Mouse (Mus musculus) testis, adult 2 months (tissue): Measurements from ENCODE around the gene Plekhb1. TPM values are rescaled to one million over a fixed set of nuclear protein-coding genes. Genes with fewer than 3 reads are reported as not detected.

Source experiments
- H3K27ac ChIP-seq: fragments of 200-500 bp; 2 replicates; pipeline ENCODE4 v1.5.1; 2012; ENCODE audit warnings: low read depth, low read length; ENCODE audit not compliant: control insufficient read depth, insufficient read depth
- H3K27me3 ChIP-seq: fragments of 200-500 bp; 2 replicates; pipeline ENCODE4 v1.6.1; 2012; ENCODE audit warnings: mild to moderate bottlenecking, low read length, moderate library complexity; ENCODE audit not compliant: control insufficient read depth, insufficient read depth
- H3K36me3 ChIP-seq: fragments of 200-500 bp; 2 replicates; pipeline ENCODE4 v1.6.1; 2012; ENCODE audit warnings: mild to moderate bottlenecking, low read length; ENCODE audit not compliant: control insufficient read depth, insufficient read depth
- H3K4me1 ChIP-seq: fragments of 200-500 bp; 2 replicates; pipeline ENCODE4 v1.6.1; 2012; ENCODE audit warnings: low read length; ENCODE audit not compliant: control insufficient read depth, insufficient read depth
- H3K4me3 ChIP-seq: fragments of 200-500 bp; 2 replicates; pipeline ENCODE4 v1.5.1; 2012; ENCODE audit warnings: low read depth, mild to moderate bottlenecking, low read length, moderate library complexity, mixed read lengths; ENCODE audit not compliant: control insufficient read depth
- CTCF ChIP-seq: fragments of 200-500 bp; IDR thresholded peaks from 2 replicates; pipeline ENCODE4 v1.5.1; 2012; ENCODE audit warnings: low read depth, mild to moderate bottlenecking, inconsistent platforms, low read length, moderate library complexity; ENCODE audit not compliant: control insufficient read depth, insufficient read depth, insufficient replicate concordance
- POLR2A ChIP-seq: fragments of 200-500 bp; IDR thresholded peaks from 2 replicates; pipeline ENCODE4 v1.6.1; 2012; ENCODE audit warnings: low read depth, mild to moderate bottlenecking, inconsistent platforms, low read length, moderate library complexity; ENCODE audit not compliant: control insufficient read depth
- polyA plus RNA-seq: library from polyadenylated mRNA; depleted of rRNA; stranded (reverse); fragments of >200 nt; gene quantifications from 2 replicates; pipeline ENCODE4 v1.2.3, GENCODE M21; 2012

Plekhb1 gene
- polyA plus RNA-seq, 1 experiment = 4.1 TPM

DNA sequence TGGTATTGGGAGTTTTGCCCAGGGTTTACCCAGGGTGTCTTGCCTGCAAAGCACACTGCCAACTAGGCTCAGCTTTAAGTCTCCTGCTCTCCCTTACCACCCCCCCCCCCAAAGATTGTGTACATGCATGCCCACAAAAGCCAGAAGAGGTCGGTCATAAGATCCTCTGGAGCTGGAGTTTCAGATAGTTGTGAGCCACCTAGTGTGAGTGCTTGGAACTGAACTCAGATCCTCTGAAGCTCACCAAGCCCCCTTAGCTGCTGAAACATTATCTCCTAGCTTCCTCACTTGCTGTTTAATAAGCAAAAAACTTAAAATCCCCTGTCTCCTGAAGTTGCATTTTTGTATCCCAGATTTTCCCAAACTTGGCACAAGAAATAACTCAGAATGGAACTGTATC is 24.6 kb downstream of the Plekhb1 start:
- H3K4me3 ChIP-seq = no peak overlapping the region
- no peaks in the 10 kb centered on the region for H3K36me3 ChIP-seq
- no peaks in the 10 kb centered on the region for H3K27me3 ChIP-seq
- TF ChIP-seq CTCF = no peak
- no peak for TF ChIP-seq POLR2A
- no peak overlapping the region for H3K27ac ChIP-seq
- no peaks in the 10 kb centered on the region for H3K4me1 ChIP-seq

DNA sequence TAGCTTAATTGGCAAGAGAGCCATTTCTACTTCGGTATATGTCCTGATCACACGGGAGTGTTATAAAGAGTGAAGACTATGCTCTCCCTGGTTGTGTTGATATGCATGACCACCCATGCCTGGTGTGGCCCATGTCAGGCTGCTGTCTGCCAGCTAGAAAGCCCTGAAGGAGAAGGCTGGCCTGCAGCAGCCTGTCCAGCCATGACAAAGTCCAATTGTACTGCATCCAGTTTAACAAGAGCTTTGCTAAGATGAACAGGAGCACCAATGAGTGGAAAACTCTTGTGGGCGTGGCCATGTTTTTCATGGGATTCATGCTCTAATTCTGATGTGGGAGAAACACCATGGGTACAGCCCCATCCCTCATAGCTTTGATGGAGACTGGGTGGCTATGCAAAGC is 37.7 kb downstream of the Plekhb1 start:
- Histone ChIP-seq H3K4me3 (no peak overlapping the region), H3K4me1 (no peaks in the 10 kb centered on the region), H3K27me3 (no peaks in the 10 kb centered on the region), H3K36me3 (no peaks in the 10 kb centered on the region), H3K27ac (no peak overlapping the region)
- no peak for TF ChIP-seq POLR2A
- no peak for TF ChIP-seq CTCF

DNA sequence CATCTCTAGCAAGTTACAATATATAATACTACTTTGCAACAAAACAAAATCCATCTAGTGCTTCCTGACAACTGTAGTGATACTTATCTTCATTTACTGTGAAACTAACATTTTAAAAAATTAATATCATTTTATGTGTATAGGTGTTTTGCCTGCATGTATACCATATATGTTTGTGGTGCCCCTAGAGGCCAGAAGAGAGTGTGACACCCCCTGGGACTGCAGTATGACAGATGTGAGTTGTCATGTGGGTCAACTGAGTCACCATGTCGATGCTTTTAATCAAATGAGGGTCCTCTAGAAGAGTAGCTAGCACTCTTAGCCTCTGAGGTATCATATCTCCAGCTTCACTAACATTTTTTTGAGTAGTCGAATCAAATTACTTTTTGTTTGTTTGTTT is 39.9 kb downstream of the Plekhb1 start:
- Histone ChIP-seq H3K4me1 (no peaks in the 10 kb centered on the region), H3K27ac (no peak overlapping the region), H3K27me3 (no peaks in the 10 kb centered on the region), H3K4me3 (no peak overlapping the region), H3K36me3 (no peaks in the 10 kb centered on the region)
- TF ChIP-seq CTCF (no peak), POLR2A (no peak)

DNA sequence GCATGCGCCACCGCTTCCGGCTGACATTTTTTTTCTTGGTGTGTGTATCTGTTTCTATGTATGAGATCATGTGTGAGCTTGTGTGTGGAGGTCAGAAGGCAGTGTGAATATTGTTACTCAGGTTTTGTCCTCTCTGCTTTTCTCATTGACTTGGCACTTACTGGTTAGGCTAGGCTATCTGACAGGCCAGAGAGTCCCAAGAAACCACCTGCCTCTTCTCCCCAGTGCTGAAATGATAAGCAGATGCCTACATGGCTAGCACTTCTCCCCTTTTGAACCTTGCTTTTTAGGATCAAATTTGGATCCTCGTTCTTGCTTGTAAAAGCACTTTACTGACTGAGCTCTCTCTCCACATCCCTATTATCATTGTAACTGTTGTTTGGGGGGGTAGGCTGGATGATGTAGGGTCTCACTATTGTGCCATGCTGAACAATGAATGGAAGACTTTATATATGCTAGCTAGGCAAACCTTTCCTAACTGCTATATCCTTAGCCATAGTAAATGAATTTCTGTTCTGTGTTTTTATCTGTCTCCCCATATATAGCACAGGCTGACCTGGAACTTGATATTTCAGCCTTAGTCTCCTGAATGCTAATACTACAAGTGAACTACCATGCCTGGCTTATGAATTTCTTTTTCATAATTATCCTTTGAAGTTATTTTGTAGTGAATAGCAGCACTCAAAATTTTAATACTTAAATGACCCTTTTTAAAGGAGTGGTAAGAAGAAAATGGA is 45.9 kb downstream of the Plekhb1 start:
- Histone ChIP-seq H3K27me3 (no peaks in the 10 kb centered on the region), H3K27ac (no peak overlapping the region), H3K4me3 (no peak overlapping the region), H3K4me1 (no peaks in the 10 kb centered on the region), H3K36me3 (no peaks in the 10 kb centered on the region)
- TF ChIP-seq CTCF = no peak
- TF ChIP-seq POLR2A = no peak

DNA sequence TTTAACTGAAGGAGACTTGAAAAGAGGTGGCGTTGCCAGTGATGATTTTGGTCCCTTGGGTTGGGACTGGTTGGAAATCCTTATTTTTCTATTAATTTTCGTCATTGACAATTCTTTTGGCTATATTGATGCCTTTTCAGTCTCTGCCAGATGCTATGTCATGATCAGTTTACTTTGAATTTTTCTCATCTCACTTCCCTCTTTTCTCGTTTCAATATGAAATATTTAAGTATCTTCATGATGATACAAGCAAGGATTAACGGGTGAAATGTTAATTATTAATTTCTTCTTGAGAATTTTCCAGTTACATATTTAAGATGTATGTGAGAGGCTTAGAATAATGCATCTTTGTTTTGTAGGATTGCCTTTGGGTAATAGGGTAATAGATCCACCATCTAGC is 53.3 kb downstream of the Plekhb1 start:
- H3K36me3 ChIP-seq = no peaks in the 10 kb centered on the region
- no peaks in the 10 kb centered on the region for H3K27me3 ChIP-seq
- peak overlapping the region; percentile 94; the same call in 1 of the 2 replicates for H3K4me3 ChIP-seq
- H3K27ac ChIP-seq = peak overlapping the region; percentile 95; the same call in 1 of the 2 replicates
- no peak for TF ChIP-seq POLR2A
- no peak for TF ChIP-seq CTCF
- H3K4me1 ChIP-seq = no peaks in the 10 kb centered on the region

DNA sequence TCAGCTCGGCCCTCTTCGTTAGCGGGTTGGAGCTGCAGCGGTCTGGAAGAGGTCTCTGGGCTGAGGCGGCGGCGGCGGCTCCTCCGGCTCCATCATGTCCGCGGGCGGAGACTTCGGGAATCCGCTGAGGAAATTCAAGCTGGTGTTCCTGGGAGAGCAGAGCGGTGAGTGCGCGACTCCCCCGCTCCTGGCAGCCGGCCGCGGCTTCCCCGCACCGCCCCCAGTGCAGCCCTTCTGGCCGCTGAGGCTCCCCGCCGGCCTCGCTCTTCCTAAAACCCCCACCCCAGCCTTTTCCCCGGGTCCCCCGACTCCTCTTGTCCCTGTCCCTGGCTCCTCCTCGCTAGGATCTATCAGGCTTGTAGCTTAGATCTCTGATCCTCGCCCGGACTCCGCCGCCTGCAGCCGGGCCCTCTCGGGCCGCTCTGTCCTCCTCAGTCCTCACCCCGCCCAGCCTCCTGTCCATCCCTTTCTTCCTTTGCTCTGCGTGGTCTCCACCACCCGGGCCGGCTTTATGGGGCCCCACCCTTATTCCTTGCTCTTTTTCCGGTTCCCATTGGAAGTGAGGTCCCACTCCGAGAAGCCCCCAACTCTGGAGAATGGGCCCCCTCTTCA is 54.0 kb downstream of the Plekhb1 start, which contains the start of gene Mrpl48:
Gene Mrpl48 (minus strand): TSS at position 172 of the 612 bp plus-strand sequence.
- peak within 1 kb of the TSS; percentile 94 for H3K4me3 ChIP-seq
- TF ChIP-seq CTCF (no peak), POLR2A (no peak)
- no peaks in the 10 kb centered on the region for H3K36me3 ChIP-seq
- no peaks in the 10 kb centered on the region for H3K4me1 ChIP-seq
- peak within 1 kb of the TSS; percentile 95 for H3K27ac ChIP-seq
- no peaks in the 10 kb centered on the region for H3K27me3 ChIP-seq

DNA sequence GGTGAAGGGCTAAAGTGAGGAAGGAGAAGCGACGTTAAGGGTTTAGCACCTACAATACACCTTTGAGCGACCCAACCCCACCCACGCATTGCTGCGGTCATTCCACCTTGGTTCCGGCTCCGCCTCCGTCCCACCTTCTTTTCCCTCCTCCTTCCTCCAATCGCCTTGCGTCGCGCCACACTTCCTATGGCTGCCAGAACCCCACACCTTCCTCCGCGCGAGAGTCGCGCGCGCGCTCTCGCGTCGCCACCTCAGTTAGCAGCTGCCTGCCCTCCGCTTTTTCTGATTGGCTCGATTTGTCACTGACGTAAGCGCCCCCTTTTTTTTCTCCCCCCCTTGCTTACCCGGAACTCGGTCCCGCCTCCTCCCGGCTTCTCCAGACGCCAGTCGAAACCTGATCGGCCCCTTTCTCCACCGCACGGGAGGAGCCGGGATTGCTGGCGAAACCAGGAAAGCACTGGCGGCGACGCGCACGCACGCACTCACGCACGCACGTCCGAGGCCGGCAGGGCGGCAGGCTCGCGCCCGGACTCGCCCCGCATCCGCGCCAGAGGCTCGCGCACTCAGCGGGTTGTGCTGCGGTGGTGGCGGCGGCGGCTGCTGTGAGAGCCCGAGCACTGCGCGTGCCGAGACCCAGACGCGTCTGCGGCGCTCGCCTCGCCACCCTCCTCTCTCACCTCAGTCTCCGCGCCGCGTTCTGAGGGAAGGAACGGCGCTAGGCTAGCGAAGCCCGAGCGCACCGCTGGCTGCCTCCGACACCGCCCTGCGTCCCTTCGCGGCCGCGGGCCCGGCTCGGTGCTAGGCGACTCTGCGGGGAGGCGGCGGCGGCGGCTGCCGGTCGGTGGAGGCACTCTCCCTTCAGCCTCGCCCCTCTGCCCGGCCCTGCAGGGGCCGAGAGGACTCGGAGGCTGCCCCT is 54.7 kb downstream of the Plekhb1 start, which contains the start of gene Rab6a:
Gene Rab6a (plus strand): TSS at position 197 of the 916 bp plus-strand sequence.
- no peaks in the 10 kb centered on the region for H3K4me1 ChIP-seq
- H3K4me3 ChIP-seq = peak within 1 kb of the TSS; percentile 94
- peak within 1 kb of the TSS; percentile 95 for H3K27ac ChIP-seq
- H3K27me3 ChIP-seq = no peaks in the 10 kb centered on the region
- peak; percentile 74 for TF ChIP-seq POLR2A
- TF ChIP-seq CTCF = no peak
- no peaks in the 10 kb centered on the region for H3K36me3 ChIP-seq
